Mouse (Mus musculus) leukemia stem cell, adult 10-12 weeks (primary cell): ENCODE results near the gene Myo3a. TPM values are rescaled to one million over a fixed set of nuclear protein-coding genes. Genes with fewer than 3 reads are reported as not detected.

Source experiments
- polyA plus RNA-seq: library from polyadenylated mRNA; stranded (reverse); fragments of >175 nt; gene quantifications from 2 replicates; pipeline ENCODE4 v1.2.3, GENCODE M21; 2012; ENCODE audit warnings: low replicate concordance

The Myo3a gene
- not detected in 2 replicates for polyA plus RNA-seq

DNA sequence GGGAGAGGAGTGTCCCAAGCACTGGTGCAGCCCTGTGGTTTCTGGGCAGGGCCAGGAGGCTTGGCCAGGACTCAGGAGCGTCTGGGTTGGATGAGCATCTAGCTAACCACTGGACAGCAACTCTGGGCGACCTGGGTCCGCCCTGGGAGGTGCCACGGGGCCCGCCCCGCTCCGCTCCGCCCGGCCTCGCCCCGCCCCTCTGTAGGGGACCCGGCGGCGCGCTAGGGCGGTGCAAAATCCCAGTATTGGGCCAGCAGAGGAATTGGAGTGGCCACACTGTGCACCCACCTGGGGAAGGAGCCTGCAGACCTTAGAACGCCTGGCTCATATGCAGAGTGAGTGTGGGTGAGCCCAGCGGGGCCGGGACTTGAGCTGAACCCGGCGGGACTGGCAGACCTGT is at the start of gene Myo3a:
Myo3a (plus strand) TSS at position 196 of the 400 bp plus-strand sequence.

DNA sequence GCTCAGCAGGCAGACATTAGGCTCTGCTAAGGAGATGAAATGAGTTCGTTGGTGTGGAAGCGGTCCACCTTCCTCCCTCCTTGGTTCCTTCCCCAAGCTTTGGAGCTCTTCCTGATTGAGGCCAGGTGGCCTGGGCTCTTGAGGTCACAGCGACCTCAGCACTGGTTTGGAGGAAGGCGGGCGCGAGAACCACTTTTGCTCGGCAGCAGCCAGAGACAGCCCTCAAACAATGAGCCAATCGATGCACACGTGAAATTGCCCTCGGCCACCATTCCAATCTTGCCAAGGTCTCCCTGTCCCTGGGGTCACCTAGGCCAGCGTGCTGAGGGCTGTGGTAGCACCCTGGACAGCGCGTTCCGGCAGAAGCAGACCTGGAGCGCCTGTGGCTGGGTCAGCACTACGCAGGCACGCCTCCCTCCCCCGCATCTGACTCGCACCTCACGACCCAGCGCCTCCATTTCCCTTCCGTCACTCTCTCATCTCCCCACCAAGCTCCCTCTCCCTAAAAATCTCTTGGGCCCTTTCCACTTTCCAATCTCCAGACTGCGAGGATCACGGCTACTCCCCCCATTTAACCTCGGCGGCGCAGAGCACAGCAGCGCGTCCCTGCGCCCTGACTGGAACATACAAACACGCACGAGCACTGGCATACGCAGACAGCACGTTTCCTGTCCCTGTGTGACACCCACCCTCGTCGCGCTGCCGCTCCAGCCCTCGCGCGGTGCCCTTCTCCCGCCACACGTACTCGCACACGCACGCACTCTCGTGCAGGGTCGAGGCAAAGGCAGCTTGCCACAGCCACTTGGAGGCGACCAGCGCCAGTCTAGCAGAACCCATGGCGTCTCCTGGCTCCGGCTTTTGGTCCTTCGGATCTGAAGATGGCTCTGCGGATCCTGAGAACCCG is 394.8 kb downstream of the Myo3a start, which contains the start of gene Gad2:
Gad2 (plus strand) TSS at position 378 of the 904 bp plus-strand sequence.

